Mouse (Mus musculus) CD4-positive, CD25-positive, alpha-beta regulatory T cell, adult 4 months (primary cell): ENCODE results near the gene Kcnh7. TPM values are rescaled to one million over a fixed set of nuclear protein-coding genes. Genes with fewer than 3 reads are reported as not detected.

Experiments used
- ATAC-seq: one replicate; pipeline ENCODE4 v1.8.0; 2017
- polyA plus RNA-seq, 2 experiments: library from polyadenylated mRNA; unstranded; fragments of 100-300 nt; shearing (Covaris generic); gene quantifications; one replicate each; pipeline ENCODE4 v1.2.1; 2017

Kcnh7 gene
- polyA plus RNA-seq, 2 experiments from 2014 or later: 0.16 TPM; not detected in 1

GRCm38 (mm10) chr2:62644891-62645290, 539.2 kb downstream of the Kcnh7 start:
- no peak for ATAC-seq
